Comparison of ENCODE assay signal across 10 mouse cellular contexts in genomic region chr4:63281694-63282093, GRCm38 (mm10).
DNase-seq lines count a peak whose midpoint lies in the region; ATAC-seq and TF ChIP-seq lines count a peak whose summit lies in the region.
"Had no signal": no experiment of that assay in that cellular context is flagged by ENCODE, and none has a peak within 500 bp of the region (broad histone marks: within the 10 kb centered on the region; RNA-seq: fewer than 3 reads in every experiment).

No protein-coding gene starts in this region.

- no peaks in the 10 kb centered on the region for H3K4me1 ChIP-seq in lung, adult 2 months (ENCODE audit: control insufficient read depth, insufficient read depth, low read length)
- H3K4me1 ChIP-seq: forebrain, embryonic 13.5 days had no signal

- H3K27ac ChIP-seq in layer of hippocampus, adult 2 months = no peak overlapping the region
- H3K27ac ChIP-seq: forebrain, embryonic 13.5 days had no signal

- no peak overlapping the region for H3K4me3 ChIP-seq in lung, adult 2 months (replicated peaks; ENCODE audit: extremely low read depth, low read depth, low read length)
- H3K4me3 ChIP-seq in layer of hippocampus, adult 2 months = no peak overlapping the region
- H3K4me3 ChIP-seq: forebrain, embryonic 13.5 days; heart, embryonic 12.5 days had no signal

- no peak for TF ChIP-seq POLR2A in lung, adult 2 months (IDR thresholded peaks at IDR 0.05; ENCODE audit: borderline replicate concordance, extremely low read depth, low read depth, low read length)

- peak; percentile 68; the same call in 1 of the 2 replicates for ATAC-seq in frontal cortex, adult (ENCODE audit: low TSS enrichment)
- ATAC-seq in common myeloid progenitor, adult 5-6 weeks (replicated peaks; ENCODE audit: low read depth, poor library complexity, severe bottlenecking) = peak; percentile 69
- ATAC-seq: forebrain, embryonic 13.5 days had no signal

- WGBS in lung, adult 2 months = 63% methylated on average over 6 of the region's 6 CpGs

- TF ChIP-seq CTCF in lung, adult 2 months (IDR thresholded peaks at IDR 0.05; ENCODE audit: insufficient read depth, low read length) = no peak
- TF ChIP-seq CTCF in layer of hippocampus, adult 2 months (conservative IDR thresholded peaks at IDR 0.05) = no peak

- DNase-seq in frontal cortex, postnatal 36 days (ENCODE audit: low spot score in 2 of 2) = no peak
- DNase-seq in lung, postnatal 10 days = peak; percentile 44
- no peak for DNase-seq in lung, adult 2 months
- peak; percentile 43 for DNase-seq in skeletal muscle tissue, adult 2 months (ENCODE audit: low read depth, low spot score)
- DNase-seq in layer of hippocampus, adult 2 months (ENCODE audit: low spot score in 2 of 2) = no peak
- no peak for DNase-seq in spleen, adult 12 weeks (ENCODE audit: low spot score)

Comparison
In these comparisons a context has a peak if more than half of its experiments do, and no peak if none do; other contexts are left out.
1. DNase-seq: peak in lung, postnatal 10 days (single experiment) and skeletal muscle tissue, adult 2 months (single experiment); none in frontal cortex, postnatal 36 days (0 of 2), lung, adult 2 months (single experiment), layer of hippocampus, adult 2 months (0 of 2) and spleen, adult 12 weeks (single experiment).